Mouse (Mus musculus): ENCODE data around the gene Fsd1. TPM values are rescaled to one million over a fixed set of nuclear protein-coding genes. Genes with fewer than 3 reads are reported as not detected.

The Fsd1 gene
- polyA plus RNA-seq, 1 experiment = 0.36 TPM

DNA sequence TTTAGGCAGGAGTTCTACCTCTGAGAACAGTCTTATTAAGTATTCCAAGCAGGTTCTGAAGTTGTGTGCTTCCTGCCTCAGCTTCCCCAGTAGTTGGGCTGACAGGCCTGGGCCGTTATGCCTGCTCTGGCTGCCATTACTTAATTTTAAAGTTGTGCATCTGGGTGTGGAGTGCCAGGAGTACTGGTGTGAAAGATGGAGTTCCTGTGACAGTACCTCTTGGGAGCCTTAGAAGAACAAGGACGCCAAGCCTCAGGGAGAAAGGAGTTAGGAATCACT, 23.6 kb downstream of the Fsd1 start:
- Histone ChIP-seq H3K36me3 (ENCODE audit: control insufficient read depth, insufficient read depth) (peaks cover 15% of the 10 kb centered on the region), H3K4me3 (peak overlapping the region; percentile 55), H3K4me2 (ENCODE audit: low read depth) (peak overlapping the region; percentile 100), H3K27me3 (ENCODE audit: control insufficient read depth, insufficient read depth, insufficient read length) (peaks cover 1% of the 10 kb centered on the region), H3K79me2 (ENCODE audit: control insufficient read depth, insufficient read depth) (peaks cover 7% of the 10 kb centered on the region), H3ac (ENCODE audit: control insufficient read depth, insufficient read length) (peak overlapping the region; percentile 39)
- TF ChIP-seq MYOG (IDR thresholded peaks at IDR 0.05; ENCODE audit: control insufficient read depth in 1 of 3, insufficient read depth in 1 of 3, insufficient read length in 2 of 3, low read depth in 2 of 3) = no peak
- TF ChIP-seq POLR2AphosphoS2 (IDR thresholded peaks at IDR 0.05; ENCODE audit: insufficient read length, low read depth) = no peak
- no peak for TF ChIP-seq MYOD1 (IDR thresholded peaks at IDR 0.05; ENCODE audit: control insufficient read depth in 1 of 3, insufficient read length in 2 of 3, low read depth in 2 of 3)
- TF ChIP-seq REST (IDR thresholded peaks at IDR 0.05; ENCODE audit: insufficient read depth, insufficient read length) = no peak
- no peak for TF ChIP-seq MAX (IDR thresholded peaks at IDR 0.05; ENCODE audit: low read depth)
- TF ChIP-seq CEBPB (IDR thresholded peaks at IDR 0.05; ENCODE audit: insufficient read depth, poor library complexity, severe bottlenecking) = no peak
- no peak for TF ChIP-seq USF1 (IDR thresholded peaks at IDR 0.05; ENCODE audit: low read depth)
- TF ChIP-seq TCF3 (IDR thresholded peaks at IDR 0.05; ENCODE audit: insufficient read length, low read depth) = no peak
- no peak for TF ChIP-seq E2F4 (IDR thresholded peaks at IDR 0.05; ENCODE audit: insufficient read depth)

DNA sequence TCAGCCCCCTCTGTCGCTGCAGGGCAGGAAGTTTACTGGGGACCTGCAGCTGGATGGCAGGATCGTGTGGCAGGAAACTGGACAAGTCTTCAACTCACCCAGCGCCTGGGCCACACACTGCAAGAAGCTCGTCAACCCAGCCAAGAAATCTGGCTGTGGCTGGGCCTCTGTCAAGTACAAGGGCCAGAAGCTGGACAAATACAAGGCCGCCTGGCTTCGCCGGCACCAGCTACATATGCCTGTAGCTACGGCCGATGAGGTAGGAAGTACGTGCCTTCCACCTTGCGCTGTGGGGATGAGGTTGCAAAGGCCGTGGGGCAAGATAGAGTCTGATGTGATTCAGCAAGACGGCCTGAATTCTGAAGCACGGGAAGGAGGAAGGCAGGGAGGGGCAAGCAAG, 23.9 kb downstream of the Fsd1 start:
- no peaks in the 10 kb centered on the region for H3K27me3 ChIP-seq (ENCODE audit: control insufficient read depth, insufficient read depth, insufficient read length)
- peak overlapping the region; percentile 100 for H3K4me2 ChIP-seq (ENCODE audit: low read depth)
- peaks cover 16% of the 10 kb centered on the region for H3K36me3 ChIP-seq (ENCODE audit: control insufficient read depth, insufficient read depth)
- peak overlapping the region; percentile 39 for H3ac ChIP-seq (ENCODE audit: control insufficient read depth, insufficient read length)
- peaks cover 7% of the 10 kb centered on the region for H3K79me2 ChIP-seq (ENCODE audit: control insufficient read depth, insufficient read depth)
- TF ChIP-seq TCF12 (IDR thresholded peaks at IDR 0.05; ENCODE audit: insufficient read depth, poor library complexity, severe bottlenecking) = no peak
- no peak for TF ChIP-seq REST (IDR thresholded peaks at IDR 0.05; ENCODE audit: insufficient read depth, insufficient read length)
- TF ChIP-seq USF1 (IDR thresholded peaks at IDR 0.05; ENCODE audit: low read depth) = no peak
- TF ChIP-seq MYOD1 (IDR thresholded peaks at IDR 0.05; ENCODE audit: control insufficient read depth in 1 of 3, insufficient read length in 2 of 3, low read depth in 2 of 3) = no peak
- no peak for TF ChIP-seq POLR2AphosphoS2 (IDR thresholded peaks at IDR 0.05; ENCODE audit: insufficient read length, low read depth)
- TF ChIP-seq CEBPB (IDR thresholded peaks at IDR 0.05; ENCODE audit: insufficient read depth, poor library complexity, severe bottlenecking) = no peak
- TF ChIP-seq TCF3 (IDR thresholded peaks at IDR 0.05; ENCODE audit: insufficient read length, low read depth) = no peak
- TF ChIP-seq MYOG (IDR thresholded peaks at IDR 0.05; ENCODE audit: control insufficient read depth in 1 of 3, insufficient read depth in 1 of 3, insufficient read length in 2 of 3, low read depth in 2 of 3) = no peak
- TF ChIP-seq MAX (IDR thresholded peaks at IDR 0.05; ENCODE audit: low read depth) = no peak
- no peak for TF ChIP-seq POLR2A (IDR thresholded peaks at IDR 0.05; ENCODE audit: insufficient read length, low read depth)
- H3K4me3 ChIP-seq = peak overlapping the region; percentile 55

GRCm38 (mm10) chr17:56010681-56011080, 24.4 kb downstream of the Fsd1 start:
- peak overlapping the region; percentile 100 for H3K4me2 ChIP-seq (ENCODE audit: low read depth)
- H3K4me3 ChIP-seq = peak overlapping the region; percentile 55
- H3ac ChIP-seq (ENCODE audit: control insufficient read depth, insufficient read length) = no peak overlapping the region
- peaks cover 7% of the 10 kb centered on the region for H3K79me2 ChIP-seq (ENCODE audit: control insufficient read depth, insufficient read depth)
- TF ChIP-seq POLR2AphosphoS2 (IDR thresholded peaks at IDR 0.05; ENCODE audit: insufficient read length, low read depth) = no peak
- TF ChIP-seq MYOD1 (IDR thresholded peaks at IDR 0.05; ENCODE audit: control insufficient read depth in 1 of 3, insufficient read length in 2 of 3, low read depth in 2 of 3) = no peak
- peaks cover 21% of the 10 kb centered on the region for H3K36me3 ChIP-seq (ENCODE audit: control insufficient read depth, insufficient read depth)
- H3K27me3 ChIP-seq (ENCODE audit: control insufficient read depth, insufficient read depth, insufficient read length) = no peaks in the 10 kb centered on the region

GRCm38 (mm10) chr17:56011441-56011840, 25.1 kb downstream of the Fsd1 start:
- Histone ChIP-seq H3K36me3 (ENCODE audit: control insufficient read depth, insufficient read depth) (peaks cover 26% of the 10 kb centered on the region), H3K4me3 (no peak overlapping the region), H3ac (ENCODE audit: control insufficient read depth, insufficient read length) (no peak overlapping the region), H3K4me2 (ENCODE audit: low read depth) (no peak overlapping the region), H3K27me3 (ENCODE audit: control insufficient read depth, insufficient read depth, insufficient read length) (no peaks in the 10 kb centered on the region), H3K79me2 (ENCODE audit: control insufficient read depth, insufficient read depth) (peaks cover 7% of the 10 kb centered on the region)
- no peak for TF ChIP-seq REST (IDR thresholded peaks at IDR 0.05; ENCODE audit: insufficient read depth, insufficient read length)

DNA sequence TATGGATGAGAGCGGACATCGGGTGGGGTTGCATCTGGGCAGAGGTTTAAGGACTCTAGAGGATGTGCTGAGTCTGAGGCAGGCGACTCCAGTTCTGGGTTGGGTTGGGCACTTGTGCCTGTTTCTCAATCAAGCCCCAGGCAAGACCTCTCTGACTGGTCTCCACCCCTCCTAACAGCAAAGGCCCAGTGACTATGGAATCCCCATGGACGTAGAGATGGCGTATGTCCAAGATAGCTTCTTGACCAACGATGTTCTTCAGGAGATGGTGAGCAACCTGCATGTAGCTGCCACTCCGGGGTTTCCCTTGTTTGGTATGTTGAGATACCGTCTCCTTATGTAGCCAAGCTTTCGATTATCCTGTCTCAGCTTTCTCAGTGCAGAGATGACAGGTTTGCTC, 29.0 kb downstream of the Fsd1 start:
- Histone ChIP-seq H3K27me3 (ENCODE audit: control insufficient read depth, insufficient read depth, insufficient read length) (no peaks in the 10 kb centered on the region), H3K36me3 (ENCODE audit: control insufficient read depth, insufficient read depth) (peaks cover 26% of the 10 kb centered on the region), H3ac (ENCODE audit: control insufficient read depth, insufficient read length) (no peak overlapping the region), H3K4me3 (no peak overlapping the region), H3K4me2 (ENCODE audit: low read depth) (no peak overlapping the region), H3K79me2 (ENCODE audit: control insufficient read depth, insufficient read depth) (peaks cover 4% of the 10 kb centered on the region)
- no peak for TF ChIP-seq MAX (IDR thresholded peaks at IDR 0.05; ENCODE audit: low read depth)
- no peak for TF ChIP-seq MYOD1 (IDR thresholded peaks at IDR 0.05; ENCODE audit: control insufficient read depth in 1 of 3, insufficient read length in 2 of 3, low read depth in 2 of 3)
- TF ChIP-seq TCF12 (IDR thresholded peaks at IDR 0.05; ENCODE audit: insufficient read depth, poor library complexity, severe bottlenecking) = no peak
- no peak for TF ChIP-seq MYOG (IDR thresholded peaks at IDR 0.05; ENCODE audit: control insufficient read depth in 1 of 3, insufficient read depth in 1 of 3, insufficient read length in 2 of 3, low read depth in 2 of 3)
- TF ChIP-seq USF1 (IDR thresholded peaks at IDR 0.05; ENCODE audit: low read depth) = no peak
- no peak for TF ChIP-seq REST (IDR thresholded peaks at IDR 0.05; ENCODE audit: insufficient read depth, insufficient read length)
- TF ChIP-seq POLR2A (IDR thresholded peaks at IDR 0.05; ENCODE audit: insufficient read length, low read depth) = no peak
- TF ChIP-seq E2F4 (IDR thresholded peaks at IDR 0.05; ENCODE audit: insufficient read depth) = no peak
- no peak for TF ChIP-seq CEBPB (IDR thresholded peaks at IDR 0.05; ENCODE audit: insufficient read depth, poor library complexity, severe bottlenecking)
- no peak for TF ChIP-seq POLR2AphosphoS2 (IDR thresholded peaks at IDR 0.05; ENCODE audit: insufficient read length, low read depth)
- no peak for TF ChIP-seq TCF3 (IDR thresholded peaks at IDR 0.05; ENCODE audit: insufficient read length, low read depth)
- no peak for TF ChIP-seq SRF (IDR thresholded peaks at IDR 0.05; ENCODE audit: control insufficient read depth, insufficient read length, low read depth)

Data from myocyte (in vitro differentiated cells).